Mouse (Mus musculus) liver, embryonic 11.5 days (tissue): ENCODE data around the gene Gas2l2. TPM values are rescaled to one million over a fixed set of nuclear protein-coding genes. Genes with fewer than 3 reads are reported as not detected.

Source experiments
- ATAC-seq: fragments of 200-750 bp; cut with Nextera tagmentation; replicated peaks from 2 replicates; pipeline ENCODE4 v1.8.0; 2017; ENCODE audit warnings: moderate number of reproducible peaks, mild to moderate bottlenecking, moderate TSS enrichment, moderate library complexity; ENCODE audit not compliant: low FRiP score
- DNase-seq: peaks from one replicate; pipeline ENCODE4 v3.0.0-alpha.2; 2017; ENCODE audit warnings: low spot score
- H3K27ac ChIP-seq: fragments of 300-500 bp; sonication (generic); 2 replicates; pipeline ENCODE4 v1.5.1; 2014; ENCODE audit warnings: mild to moderate bottlenecking, low read depth, low read length, control low read depth
- H3K27me3 ChIP-seq: fragments of 300-500 bp; sonication (generic); replicated peaks from 2 replicates; pipeline ENCODE4 v1.6.1; 2014; ENCODE audit warnings: low read length, mixed read lengths; ENCODE audit not compliant: control insufficient read depth, insufficient read depth
- H3K36me3 ChIP-seq: fragments of 300-500 bp; sonication (generic); 2 replicates; pipeline ENCODE4 v1.6.1; 2014; ENCODE audit warnings: mild to moderate bottlenecking, low read length, moderate library complexity, mixed read lengths; ENCODE audit not compliant: control insufficient read depth, insufficient read depth
- H3K4me1 ChIP-seq: fragments of 300-500 bp; sonication (generic); replicated peaks from 2 replicates; pipeline ENCODE4 v1.6.1; 2014; ENCODE audit warnings: low read length, mixed read lengths; ENCODE audit not compliant: control insufficient read depth, insufficient read depth
- H3K4me2 ChIP-seq: fragments of 300-500 bp; sonication (generic); 2 replicates; pipeline ENCODE4 v1.6.1; 2014; ENCODE audit warnings: mild to moderate bottlenecking, control low read depth, moderate library complexity
- H3K4me3 ChIP-seq: fragments of 300-500 bp; sonication (generic); 2 replicates; pipeline ENCODE4 v1.5.1; 2014; ENCODE audit warnings: low read depth, low read length, control low read depth
- H3K9ac ChIP-seq: fragments of 300-500 bp; sonication (generic); 2 replicates; pipeline ENCODE4 v1.6.1; 2014; ENCODE audit warnings: low read depth, low read length, control low read depth
- H3K9me3 ChIP-seq: fragments of 300-500 bp; sonication (generic); 2 replicates; pipeline ENCODE4 v1.6.1; 2016; ENCODE audit warnings: low read length, inconsistent platforms, mixed read lengths; ENCODE audit not compliant: control insufficient read depth
- WGBS: fragments of 180-500 bp; shearing (Covaris S2); extraction: QIAGEN DNeasy Blood & Tissue Kit; methylation state at CpG from one replicate; pipeline ENCODE4 v1.1.7; 2014; 5-methylcytosine and 5-hydroxymethylcytosine counted together
- polyA plus RNA-seq: library from polyadenylated mRNA; unstranded; fragments of >200 nt; fragmentation: Nextera tagmentation; extraction: Ambion mirVana; gene quantifications from 2 replicates; pipeline ENCODE4 v1.2.1, GENCODE M21; 2014

Gene Gas2l2
- polyA plus RNA-seq, 1 experiment from 2014 or later: not detected

DNA sequence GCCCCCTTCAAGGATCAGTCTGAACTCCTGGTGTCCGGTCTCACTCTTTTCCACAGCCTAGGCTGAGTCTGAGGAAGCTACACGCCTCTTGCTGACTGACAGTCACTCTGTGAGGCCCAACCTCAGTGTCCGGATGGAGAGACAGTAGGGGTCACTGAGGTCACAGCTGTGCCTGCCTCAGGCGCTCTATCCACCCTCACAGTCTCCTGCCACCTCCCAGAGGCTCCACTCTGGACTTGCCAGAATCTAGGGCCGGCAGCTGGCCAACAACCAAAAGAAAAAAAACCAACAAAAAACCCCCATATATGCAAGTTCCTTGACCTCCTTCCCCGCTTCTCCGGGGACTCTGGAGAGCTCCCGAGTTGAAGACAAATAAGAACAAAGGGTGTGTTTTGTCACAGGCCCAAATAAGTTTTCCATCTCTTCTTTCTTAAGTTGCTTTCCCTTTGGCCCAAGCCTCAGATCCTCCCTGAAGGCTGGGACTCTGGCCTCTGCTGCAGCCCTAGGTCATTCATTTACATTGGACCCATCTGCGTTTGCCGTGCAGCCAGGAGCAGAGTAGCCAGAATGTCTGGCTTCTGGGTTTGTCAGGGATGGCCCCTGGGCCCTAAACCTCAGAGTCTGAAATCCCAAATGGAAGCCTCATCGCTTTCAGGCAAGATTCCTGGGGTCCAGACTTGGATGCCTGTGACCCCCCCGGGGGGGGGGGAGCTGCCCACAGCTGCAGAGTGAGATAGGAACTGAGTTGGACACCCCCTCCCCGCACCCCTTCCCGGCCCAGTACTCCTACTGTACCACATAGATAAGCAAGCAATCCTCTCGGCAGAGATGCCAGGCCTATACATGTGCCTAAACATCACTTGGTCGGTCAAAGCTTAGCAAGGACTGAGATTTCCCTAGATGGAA, 19.0 kb upstream of the Gas2l2 start:
- Histone ChIP-seq H3K4me1 (peaks cover 20% of the 10 kb centered on the region), H3K27ac (no peak overlapping the region), H3K36me3 (no peaks in the 10 kb centered on the region), H3K9me3 (no peaks in the 10 kb centered on the region), H3K27me3 (peaks cover 39% of the 10 kb centered on the region), H3K4me2 (no peak overlapping the region), H3K9ac (no peak overlapping the region), H3K4me3 (no peak overlapping the region)
- ATAC-seq (no peak), DNase-seq (no peak)
- WGBS: 38% methylated on average over 16 of the region's 16 CpGs

DNA sequence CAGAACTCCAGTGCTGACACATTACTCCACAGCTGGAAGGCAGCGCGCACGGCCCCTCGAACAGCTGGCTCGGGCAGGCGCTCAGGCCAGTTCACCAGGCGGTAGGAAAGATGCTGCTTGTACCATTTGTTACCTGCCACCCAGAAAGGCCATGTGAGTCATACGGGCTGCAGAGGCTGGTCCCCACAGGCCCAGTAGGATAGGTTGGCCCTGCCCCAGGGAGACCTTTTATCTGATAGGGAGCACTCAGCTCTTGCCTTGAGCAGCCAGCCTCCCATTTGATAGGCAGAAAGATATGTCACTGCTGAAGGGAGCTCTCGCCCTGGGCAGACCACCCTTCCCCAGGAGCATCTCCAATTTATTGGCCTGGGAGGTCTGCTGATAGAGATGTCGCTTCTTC, 18.4 kb upstream of the Gas2l2 start:
- ATAC-seq (no peak), DNase-seq (no peak)
- no peaks in the 10 kb centered on the region for H3K9me3 ChIP-seq
- H3K4me2 ChIP-seq: no peak overlapping the region
- no peak overlapping the region for H3K27ac ChIP-seq
- WGBS: 64% methylated on average over 10 of the region's 10 CpGs
- peaks cover 20% of the 10 kb centered on the region for H3K4me1 ChIP-seq
- peaks cover 46% of the 10 kb centered on the region for H3K27me3 ChIP-seq
- H3K9ac ChIP-seq: no peak overlapping the region
- H3K4me3 ChIP-seq: no peak overlapping the region
- H3K36me3 ChIP-seq: no peaks in the 10 kb centered on the region

DNA sequence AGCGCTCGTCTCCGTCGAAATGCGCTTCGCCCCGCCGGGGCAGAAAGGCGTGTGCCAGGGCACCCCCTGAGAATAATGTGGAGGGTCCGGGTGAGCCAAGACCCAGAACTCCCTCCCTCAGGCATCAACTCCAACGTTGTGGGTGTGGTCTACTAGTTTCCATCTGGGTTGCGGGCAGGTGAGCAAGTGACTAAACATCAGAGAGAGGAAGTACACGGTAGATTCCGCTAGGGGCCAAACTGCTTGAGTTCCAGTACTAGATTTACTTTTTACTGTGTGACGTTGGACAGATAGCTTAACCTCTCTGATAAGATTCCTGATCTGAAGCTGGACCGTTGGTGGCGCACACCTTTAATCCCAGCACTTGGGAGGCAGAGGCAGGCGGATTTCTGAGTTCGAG, 15.7 kb upstream of the Gas2l2 start:
- Histone ChIP-seq H3K36me3 (no peaks in the 10 kb centered on the region), H3K27me3 (peaks cover 64% of the 10 kb centered on the region), H3K9ac (no peak overlapping the region), H3K9me3 (no peaks in the 10 kb centered on the region), H3K4me3 (0 out of 2 replicates have a peak overlapping the region, but pooled peaks have one; percentile 20), H3K27ac (no peak overlapping the region), H3K4me1 (peaks cover 22% of the 10 kb centered on the region), H3K4me2 (peak overlapping the region; percentile 52)
- DNase-seq: no peak
- WGBS: 21% methylated on average over 19 of the region's 19 CpGs
- ATAC-seq: no peak

DNA sequence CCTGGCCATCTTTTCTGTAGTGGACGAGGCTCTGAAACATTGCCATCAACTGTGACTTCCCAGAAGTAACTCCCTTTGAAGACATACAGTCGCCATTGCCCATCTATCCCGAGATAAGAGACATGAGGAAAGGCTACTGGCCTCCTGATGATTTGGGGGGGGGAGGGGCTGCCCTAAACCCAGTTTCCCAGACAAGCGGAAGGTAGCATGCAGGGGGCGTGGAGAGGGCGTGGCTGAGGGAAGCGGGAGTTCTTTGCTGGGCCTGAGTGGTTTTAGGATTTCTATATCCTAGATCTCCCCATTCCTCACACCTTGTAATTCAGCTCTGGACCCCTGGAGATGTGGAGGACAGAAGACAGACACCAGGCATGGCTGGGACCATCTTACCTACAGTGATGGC, 14.6 kb upstream of the Gas2l2 start:
- 4% methylated on average over 7 of the region's 7 CpGs for WGBS
- no peaks in the 10 kb centered on the region for H3K36me3 ChIP-seq
- no peak overlapping the region for H3K27ac ChIP-seq
- H3K27me3 ChIP-seq: peaks cover 64% of the 10 kb centered on the region
- H3K4me3 ChIP-seq: no peak overlapping the region
- H3K4me1 ChIP-seq: peaks cover 17% of the 10 kb centered on the region
- H3K9me3 ChIP-seq: no peaks in the 10 kb centered on the region
- DNase-seq (no peak), ATAC-seq (no peak)
- H3K9ac ChIP-seq: no peak overlapping the region
- no peak overlapping the region for H3K4me2 ChIP-seq

DNA sequence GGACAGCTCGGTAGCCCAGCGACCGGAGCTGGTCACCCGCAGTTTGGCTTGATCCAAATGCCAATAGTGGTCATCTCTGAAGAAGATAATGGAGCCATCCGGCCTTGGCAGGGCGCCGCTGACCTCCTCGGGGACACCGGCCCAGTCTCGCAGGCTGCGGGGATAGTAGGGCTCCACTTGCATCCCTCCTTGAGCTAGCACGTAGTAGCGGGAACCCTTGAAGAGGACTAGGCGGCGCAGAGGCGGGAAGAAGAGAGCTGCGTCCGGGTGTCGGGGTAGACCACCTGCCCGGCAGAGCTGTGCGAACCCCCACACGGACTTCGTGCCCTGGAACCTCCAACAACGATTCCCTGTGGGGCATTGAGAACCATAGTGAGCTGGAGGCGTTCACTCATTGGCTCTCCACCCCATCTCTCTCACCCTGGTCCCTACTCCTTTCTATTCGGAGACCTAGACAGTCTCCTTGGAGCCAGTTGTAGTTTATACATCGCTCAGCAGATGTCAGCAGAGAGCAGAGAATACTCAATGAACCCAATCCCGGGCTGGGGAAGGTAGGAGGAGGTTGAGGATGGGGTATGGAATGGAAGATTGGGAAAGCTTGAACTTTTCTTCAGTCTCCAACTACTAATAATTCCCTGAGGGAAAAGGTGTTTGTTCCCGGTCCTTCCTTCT, 13.5 kb upstream of the Gas2l2 start:
- Histone ChIP-seq H3K9ac (no peak overlapping the region), H3K9me3 (no peaks in the 10 kb centered on the region), H3K4me1 (peaks cover 13% of the 10 kb centered on the region), H3K4me2 (peak overlapping the region; percentile 50), H3K27ac (no peak overlapping the region), H3K27me3 (peaks cover 64% of the 10 kb centered on the region), H3K36me3 (no peaks in the 10 kb centered on the region), H3K4me3 (peak overlapping the region; percentile 28; the same call in 1 of the 2 replicates)
- DNase-seq (no peak), ATAC-seq (no peak)
- WGBS: 13% methylated on average over 29 of the region's 29 CpGs

DNA sequence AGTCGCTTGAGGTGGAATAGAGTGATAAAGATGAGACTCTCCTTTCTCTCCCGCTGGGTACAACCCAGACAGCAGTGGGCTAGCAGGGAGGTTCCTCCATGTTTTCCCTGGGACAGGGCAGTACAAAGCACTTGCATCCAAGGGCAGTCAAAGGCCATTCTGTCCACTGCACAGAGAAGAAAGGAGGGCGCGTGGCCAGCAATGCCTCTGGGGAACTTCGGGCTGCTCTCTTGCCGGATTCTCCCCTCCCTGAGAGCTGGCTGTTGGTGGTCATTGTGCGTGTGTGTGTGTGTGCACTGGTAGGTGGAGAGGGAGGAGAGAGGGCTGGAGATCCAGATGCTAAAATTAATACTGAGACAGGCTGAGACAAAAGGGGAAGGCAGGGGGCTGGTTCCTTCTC, 12.0 kb upstream of the Gas2l2 start:
- Histone ChIP-seq H3K4me3 (no peak overlapping the region), H3K4me2 (peak overlapping the region; percentile 97), H3K9me3 (no peaks in the 10 kb centered on the region), H3K36me3 (no peaks in the 10 kb centered on the region), H3K4me1 (peaks cover 13% of the 10 kb centered on the region), H3K9ac (no peak overlapping the region), H3K27me3 (peaks cover 53% of the 10 kb centered on the region), H3K27ac (no peak overlapping the region)
- no peak for DNase-seq
- 48% methylated on average over 7 of the region's 7 CpGs for WGBS
- no peak for ATAC-seq

DNA sequence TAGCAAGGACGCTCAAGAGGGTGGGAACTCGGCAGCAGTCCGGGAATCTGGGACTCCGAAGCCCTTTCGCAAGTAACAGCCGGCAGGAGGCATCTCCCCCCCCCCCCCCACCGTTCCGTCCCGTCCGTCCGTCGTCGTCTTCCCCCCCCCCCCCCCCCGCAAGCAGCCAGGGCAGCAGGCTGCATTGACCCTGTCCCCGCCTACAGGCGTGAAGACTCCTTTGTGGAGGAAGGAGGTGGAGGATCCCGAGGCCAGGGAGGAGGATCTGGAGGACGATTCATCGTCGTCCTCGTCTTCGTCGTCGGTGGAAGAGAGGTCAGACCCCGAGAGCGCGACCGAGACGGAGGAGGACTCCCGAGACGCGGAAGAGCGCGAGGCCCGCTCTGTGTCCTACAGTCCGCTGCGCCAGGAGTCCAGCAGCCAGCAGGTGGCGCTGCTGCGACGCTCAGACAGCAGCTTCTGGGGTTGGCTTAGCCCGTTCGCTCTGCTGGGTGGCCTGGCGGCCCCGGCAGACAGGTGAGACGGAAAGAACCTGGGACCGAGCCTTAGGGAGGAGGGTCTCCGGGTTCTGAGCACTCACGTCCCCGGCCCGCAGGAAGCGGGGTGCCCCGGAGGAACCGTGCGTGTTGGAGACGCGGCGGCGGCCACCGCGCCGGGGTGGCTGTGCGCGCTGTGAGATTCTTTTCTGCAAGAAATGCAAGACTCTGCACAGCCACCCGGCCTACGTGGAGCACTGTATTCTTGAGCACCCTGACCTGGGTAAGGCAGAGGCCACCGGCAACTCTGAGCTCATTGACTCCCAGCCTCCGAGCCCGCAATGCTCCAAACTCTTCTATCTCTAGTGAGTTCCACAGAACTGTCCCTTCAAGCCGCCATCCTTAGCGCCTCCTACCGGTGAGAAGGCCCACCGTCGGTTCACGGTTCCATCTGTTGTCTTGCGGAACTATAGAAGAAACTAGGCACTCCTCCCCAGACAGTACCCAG, 11.1 kb upstream of the Gas2l2 start:
- peaks cover 49% of the 10 kb centered on the region for H3K27me3 ChIP-seq
- H3K4me1 ChIP-seq: peaks cover 13% of the 10 kb centered on the region
- H3K36me3 ChIP-seq: no peaks in the 10 kb centered on the region
- H3K9ac ChIP-seq: peak overlapping the region; percentile 66
- DNase-seq (peak; percentile 85), ATAC-seq (peak; percentile 92)
- under 1% methylated on average over 66 of the region's 75 CpGs for WGBS
- peak overlapping the region; percentile 64 for H3K4me3 ChIP-seq
- peak overlapping the region; percentile 97 for H3K4me2 ChIP-seq
- H3K9me3 ChIP-seq: no peaks in the 10 kb centered on the region
- H3K27ac ChIP-seq: no peak overlapping the region

DNA sequence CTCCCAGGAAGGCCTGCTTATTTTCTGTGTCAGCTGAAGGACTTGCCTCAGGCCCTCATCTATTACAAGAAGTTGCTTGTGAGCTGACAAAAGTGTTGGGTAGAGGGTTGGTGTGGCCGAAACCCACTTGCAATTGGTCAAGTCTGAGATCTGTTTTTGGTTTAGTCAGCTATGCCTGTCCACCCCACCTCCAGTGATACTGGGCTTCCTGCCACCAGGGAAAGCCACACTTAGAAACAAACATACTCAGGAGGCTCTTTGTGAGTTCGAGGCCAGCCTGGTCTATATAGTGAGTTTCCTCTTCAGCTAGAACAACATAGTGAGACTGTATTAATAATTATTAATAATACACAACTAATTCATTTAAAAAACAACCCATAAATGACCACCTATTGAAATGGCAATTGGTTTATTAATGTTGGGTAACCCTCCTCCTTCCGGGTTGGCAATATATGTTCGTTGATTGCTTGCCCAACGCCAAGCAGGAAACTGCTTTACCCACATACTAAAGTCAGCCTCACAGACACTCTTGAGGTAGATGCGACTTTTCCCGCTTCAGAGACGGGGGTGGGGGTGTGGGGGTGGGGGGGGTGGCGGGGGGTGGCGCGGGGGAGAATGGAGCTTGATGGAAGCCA, 10.3 kb upstream of the Gas2l2 start:
- H3K27me3 ChIP-seq: peaks cover 46% of the 10 kb centered on the region
- DNase-seq: no peak
- no peaks in the 10 kb centered on the region for H3K9me3 ChIP-seq
- H3K4me2 ChIP-seq: peak overlapping the region; percentile 97
- 29% methylated on average over 11 of the region's 11 CpGs for WGBS
- no peak overlapping the region for H3K27ac ChIP-seq
- H3K4me3 ChIP-seq: peak overlapping the region; percentile 64
- no peak for ATAC-seq
- peaks cover 9% of the 10 kb centered on the region for H3K4me1 ChIP-seq
- no peak overlapping the region; the same call in 1 of the 2 replicates for H3K9ac ChIP-seq
- no peaks in the 10 kb centered on the region for H3K36me3 ChIP-seq
